Mouse (Mus musculus): ENCODE data around the gene Muc4.

Muc4 gene

DNA sequence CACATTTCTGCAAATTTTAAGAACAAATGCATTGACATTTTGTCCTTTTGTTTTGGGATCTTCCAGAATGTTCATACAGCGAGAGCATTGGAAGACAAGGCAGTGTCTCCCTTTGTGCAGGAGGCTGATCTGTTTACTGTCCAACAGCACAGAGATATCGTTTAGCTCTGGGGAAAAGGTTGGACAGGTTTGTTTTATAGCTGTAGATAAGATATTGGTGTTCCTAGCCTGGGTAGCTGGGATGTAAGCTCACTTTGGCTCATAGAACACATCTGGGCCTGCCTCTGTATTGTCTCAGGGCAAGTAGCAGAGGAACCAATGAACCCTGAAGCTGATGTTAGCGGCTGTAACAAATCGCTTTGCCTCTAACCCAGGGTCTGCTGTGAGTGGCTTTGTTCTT lies 11.9 kb upstream of the Muc4 start:
- in situ Hi-C loops (cut with MboI; ENCODE audit: unreplicated experiment in 2 of 2): no loop called here

DNA sequence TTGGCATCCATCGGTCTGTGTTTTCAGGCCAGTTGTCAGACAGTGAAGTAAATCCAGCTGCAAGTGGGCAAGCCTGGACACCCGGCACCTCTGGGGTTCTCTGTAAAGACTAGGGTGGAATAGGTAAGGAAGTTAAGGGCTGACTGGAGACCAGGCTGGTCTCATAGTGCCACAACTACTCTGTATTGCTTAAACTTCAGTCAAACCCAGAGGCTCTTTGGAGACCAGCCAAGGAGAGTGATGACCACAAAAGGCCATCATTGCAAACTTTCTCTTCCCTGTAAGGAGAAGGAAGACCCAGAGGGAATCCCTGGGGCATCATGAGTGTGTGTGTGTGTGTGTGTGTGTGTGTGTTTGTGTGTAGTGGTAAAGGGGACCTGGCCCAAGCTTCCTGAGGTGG lies 11.4 kb upstream of the Muc4 start:
- in situ Hi-C loops (cut with MboI; ENCODE audit: unreplicated experiment in 2 of 2): no loop called here

DNA sequence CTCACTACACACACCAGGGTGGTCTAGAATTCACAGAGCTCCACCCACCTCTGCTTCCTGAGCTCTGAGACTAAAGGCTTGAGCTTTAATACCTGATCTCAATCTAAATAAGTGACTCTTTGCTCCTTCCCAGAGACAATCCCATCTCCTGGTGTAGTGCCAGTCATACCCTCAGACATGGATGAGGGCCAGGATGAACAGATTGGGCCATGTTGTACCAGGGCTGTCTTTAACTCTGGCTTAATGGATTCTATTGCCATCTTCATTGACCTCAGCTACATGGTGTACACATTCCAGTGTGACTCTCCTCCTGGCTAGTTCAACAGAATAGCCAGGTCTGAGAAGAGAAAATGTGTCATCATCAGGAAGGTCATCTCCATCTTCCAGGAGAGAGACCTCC lies 9.2 kb upstream of the Muc4 start:
- in situ Hi-C loops (cut with MboI; ENCODE audit: unreplicated experiment in 2 of 2): no loop called here

DNA sequence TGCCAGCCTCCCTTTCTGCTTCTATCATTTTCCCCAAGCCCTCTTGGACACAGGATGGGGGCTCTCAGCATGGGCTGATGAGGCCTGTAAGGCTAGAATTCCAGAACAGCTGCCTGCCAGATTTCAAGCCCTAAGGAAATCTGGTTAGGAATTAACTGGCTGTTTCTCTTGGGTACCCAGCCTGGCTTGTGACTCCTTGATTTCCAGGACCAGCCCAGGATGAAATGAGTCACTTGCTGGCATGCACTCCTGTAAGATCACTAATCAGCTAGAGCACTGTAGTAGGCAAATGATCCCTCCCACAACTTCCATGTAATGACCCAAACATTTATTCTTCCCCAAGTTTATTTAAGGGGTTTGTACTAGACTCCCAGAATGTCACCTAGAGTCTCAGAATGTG lies 7.4 kb upstream of the Muc4 start:
- in situ Hi-C loops (cut with MboI; ENCODE audit: unreplicated experiment in 2 of 2): no loop called here

DNA sequence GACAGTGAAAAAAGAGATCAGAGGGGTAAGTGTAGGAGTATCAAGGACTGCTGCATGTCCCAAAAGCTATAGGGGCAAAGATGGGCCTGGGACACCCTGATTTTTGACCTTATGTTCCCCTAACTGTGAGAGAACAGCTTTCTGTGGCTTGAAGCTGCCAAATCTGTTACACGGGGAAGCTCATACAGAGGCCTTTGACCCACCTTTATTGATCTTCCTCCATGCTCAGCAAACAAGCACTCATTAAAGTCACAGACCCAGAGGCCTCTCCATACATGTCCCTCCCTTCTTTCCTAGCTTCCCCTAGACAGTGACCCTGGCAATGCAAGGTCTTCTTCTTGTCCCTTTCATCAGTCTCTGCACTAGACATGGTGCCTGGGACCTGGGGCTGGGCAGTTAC lies 7.0 kb upstream of the Muc4 start:
- in situ Hi-C loops (cut with MboI; ENCODE audit: unreplicated experiment in 2 of 2): no loop called here

DNA sequence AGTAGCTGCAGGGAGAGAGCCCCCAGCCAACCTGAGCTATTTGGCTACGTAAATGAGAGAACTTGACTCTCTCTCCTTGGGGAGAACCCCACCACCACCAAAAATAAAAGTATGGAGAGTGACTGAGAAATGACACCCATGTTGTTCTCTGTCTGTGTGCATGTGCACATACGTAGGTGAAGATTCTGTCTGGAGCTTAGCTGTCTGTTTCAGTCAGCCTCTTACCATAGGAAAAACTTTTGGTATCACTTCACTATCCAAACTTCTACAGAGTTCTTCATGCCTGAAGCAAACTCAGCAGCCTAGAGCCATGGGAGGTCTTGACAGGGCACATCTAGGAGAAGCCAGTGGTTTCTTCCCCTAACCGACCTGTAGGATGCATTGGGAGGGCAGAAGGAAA lies 2.5 kb upstream of the Muc4 start:
- in situ Hi-C loops (cut with MboI; ENCODE audit: unreplicated experiment in 2 of 2): no loop called here

DNA sequence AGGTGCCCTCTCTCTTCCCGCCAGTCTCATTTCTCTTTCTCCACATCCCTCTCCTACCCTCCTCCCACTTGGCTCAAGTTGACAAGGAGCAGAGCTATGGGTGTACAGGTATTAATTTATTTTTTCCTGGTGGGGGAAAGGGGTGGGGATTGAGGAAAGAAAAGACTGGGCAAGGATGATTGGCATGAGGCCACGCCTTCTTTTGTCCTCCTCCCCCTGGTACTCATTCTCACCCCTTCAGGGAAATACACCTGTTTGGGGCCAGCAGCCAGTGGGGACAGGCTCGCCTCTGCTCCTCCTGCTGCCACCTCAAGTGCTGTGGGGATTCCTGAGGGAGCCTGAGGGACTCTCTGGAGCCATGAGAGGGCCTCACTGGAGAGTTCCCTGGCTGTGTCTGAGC lies 336 bp downstream of the Muc4 start:
- in situ Hi-C loops (cut with MboI; ENCODE audit: unreplicated experiment in 2 of 2): no loop called here

DNA sequence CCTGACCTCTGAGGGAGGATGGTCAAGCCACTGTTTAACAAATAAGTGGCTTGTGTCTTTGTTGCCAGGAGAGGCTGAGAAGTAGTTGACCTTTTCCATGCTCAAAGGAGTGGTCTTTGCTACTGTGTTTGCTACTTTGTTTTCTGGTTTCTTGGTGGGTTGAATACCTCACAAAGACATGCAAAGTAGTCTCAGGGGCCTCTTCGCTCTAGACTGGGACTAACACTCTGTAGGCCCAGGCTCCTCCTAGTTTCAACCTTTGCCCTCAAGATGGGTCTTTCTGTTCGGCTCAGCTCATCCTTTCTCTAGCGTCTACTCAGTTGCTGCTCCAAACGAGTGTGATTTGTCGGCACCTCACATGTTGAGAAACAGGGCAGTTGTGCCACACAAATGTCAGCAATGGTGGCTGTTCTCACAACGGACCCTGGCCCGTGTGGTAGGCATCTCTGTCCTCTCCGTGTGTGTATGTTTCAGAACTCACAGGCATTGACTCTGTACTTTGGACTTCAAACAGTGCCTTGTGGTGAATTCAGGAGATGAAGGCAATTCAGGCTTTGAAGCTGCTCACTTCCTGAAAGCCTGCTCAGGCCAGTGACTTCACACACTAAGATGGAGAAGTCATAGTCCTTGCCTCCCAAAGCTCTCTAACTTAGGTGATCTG lies 4.4 kb downstream of the Muc4 start:
- in situ Hi-C loops (cut with MboI; ENCODE audit: unreplicated experiment in 2 of 2): no loop called here

DNA sequence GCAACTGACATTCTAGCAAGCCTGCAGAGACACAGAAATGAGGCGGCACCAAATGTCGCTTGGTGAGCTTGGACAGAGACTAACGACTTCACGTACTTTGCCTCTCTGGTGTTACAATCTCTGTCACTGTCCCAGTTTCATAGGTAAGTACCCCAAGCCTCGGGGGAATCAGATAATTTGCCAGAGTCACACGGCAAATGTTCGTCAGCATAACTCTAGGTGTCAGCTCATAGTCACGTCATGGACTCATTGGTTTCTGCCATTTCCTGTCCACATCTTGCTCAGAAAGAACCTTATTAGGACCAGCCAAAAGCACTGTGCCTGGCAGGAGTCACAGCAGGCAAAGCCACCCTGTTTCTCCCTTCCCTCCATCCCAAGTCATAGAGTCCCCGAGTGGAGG lies 5.7 kb downstream of the Muc4 start:
- in situ Hi-C loops (cut with MboI; ENCODE audit: unreplicated experiment in 2 of 2): no loop called here

DNA sequence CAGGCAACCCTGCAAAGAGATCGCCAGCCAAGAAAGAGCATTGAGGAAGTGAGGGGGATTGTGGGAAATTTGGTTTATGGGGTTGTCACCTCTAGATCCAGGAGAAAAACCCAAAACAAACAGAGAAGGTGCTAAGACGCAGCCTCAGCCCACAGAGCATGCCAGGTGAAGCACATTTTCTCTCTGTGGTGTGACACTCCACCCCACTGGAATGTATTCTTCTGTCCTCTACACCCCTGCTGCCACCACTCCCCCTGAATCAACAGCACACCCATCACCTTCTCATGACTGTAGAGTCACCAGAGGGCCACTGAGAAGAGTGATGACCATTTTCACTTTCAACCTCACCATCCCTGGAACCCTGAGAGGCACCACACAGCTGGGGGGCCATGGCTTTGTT lies 7.0 kb downstream of the Muc4 start:
- in situ Hi-C loops (cut with MboI; ENCODE audit: unreplicated experiment in 2 of 2): no loop called here

DNA sequence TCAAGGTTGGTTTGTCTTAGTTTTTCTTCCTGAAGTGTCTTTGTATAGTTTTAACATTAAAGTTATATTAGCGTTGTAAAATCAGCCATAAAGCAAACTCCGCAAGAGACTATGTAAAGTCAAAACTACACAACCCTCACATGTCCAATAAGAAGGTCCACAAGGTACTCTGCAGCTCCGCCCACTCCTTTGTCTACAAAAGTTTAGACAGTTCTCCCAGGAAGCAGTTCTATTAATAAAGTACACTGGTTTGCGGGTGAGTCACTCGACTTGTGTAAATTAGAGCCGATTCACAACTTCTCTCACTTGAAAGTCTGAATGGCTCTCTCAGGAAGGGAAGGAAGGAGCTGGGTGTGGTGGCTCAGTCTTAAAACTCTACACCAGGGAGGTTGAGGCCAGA lies 10.2 kb downstream of the Muc4 start:
- in situ Hi-C loops (cut with MboI; ENCODE audit: unreplicated experiment in 2 of 2): no loop called here

DNA sequence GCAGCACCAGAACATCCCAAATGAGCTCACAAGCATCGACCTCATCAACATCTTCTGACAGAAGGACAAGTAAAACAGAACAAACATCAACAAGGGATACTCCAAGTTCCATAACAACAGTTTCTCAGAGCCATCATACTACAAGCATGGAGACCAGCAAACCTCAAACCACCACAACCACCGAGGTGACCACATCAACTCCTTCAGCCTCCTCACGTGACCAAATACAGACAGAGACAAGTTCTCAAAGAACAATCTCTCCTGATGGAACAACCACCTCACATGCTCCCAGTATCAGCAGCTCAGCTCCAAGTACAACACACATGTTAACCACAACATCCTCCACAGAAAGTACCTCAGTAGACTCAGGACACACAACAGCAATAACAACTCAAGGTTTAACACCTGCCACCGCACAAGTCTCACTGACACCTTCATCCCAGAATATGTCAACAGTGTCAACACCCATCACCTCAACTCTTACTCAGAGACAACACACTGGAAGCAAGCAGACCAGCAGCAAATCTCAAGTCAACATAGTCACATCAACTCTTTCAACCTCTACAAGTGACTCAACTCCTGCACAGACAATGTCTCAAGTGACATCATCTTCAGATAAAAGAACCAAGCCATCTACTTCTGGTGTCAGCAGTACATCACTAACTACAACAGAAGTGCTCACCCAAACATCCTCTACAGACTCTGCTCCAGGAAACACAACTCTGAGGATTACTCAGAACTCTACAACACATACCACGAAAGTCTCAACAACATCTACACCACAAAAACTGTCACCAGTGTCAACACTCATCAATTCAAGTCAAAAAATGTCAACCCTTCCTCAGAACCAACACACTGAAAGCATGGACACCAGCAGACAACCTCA lies 14.8 kb downstream of the Muc4 start:
- in situ Hi-C loops (cut with MboI; ENCODE audit: unreplicated experiment in 2 of 2): no loop called here

DNA sequence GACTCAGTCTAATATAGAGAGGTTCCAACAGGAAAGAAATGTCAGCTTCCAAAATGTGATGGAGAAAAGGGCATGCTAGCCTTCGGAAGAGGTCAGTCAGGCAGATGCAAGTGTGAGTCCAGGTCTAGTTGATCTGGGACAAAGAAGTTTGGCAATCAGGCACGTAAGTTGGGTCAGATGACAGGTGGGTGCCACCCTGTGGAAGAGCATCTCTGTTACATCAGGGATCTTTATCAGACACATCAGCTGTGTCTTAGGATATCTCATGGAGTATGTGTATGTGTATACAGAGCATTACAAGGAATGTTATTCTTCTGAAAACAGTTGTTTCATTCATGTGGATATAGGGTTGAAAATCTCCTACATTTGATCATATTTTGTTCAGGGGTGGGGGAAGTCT lies 28.9 kb downstream of the Muc4 start:
- in situ Hi-C loops (cut with MboI; ENCODE audit: unreplicated experiment in 2 of 2): no loop called here

DNA sequence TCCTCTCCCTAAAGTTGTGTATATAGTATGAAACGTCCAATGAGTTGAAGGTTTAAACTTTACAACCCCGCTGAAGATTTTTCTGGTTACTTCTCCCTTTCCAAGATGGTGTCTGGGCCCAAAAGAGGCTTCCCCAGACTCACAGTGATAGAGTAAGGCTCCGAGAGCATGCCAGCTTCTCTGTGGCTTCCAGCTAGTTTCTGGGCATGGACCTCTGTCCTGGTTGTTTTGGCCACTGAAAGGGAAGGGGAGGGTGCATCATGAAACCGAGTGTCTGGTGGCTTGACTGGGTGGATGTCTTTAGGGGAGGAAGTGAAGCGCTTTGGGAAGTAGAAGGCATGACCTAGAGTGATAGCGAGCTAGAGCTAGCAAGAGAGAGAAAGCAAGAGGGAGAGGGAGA lies 29.3 kb downstream of the Muc4 start:
- in situ Hi-C loops (cut with MboI; ENCODE audit: unreplicated experiment in 2 of 2): no loop called here

DNA sequence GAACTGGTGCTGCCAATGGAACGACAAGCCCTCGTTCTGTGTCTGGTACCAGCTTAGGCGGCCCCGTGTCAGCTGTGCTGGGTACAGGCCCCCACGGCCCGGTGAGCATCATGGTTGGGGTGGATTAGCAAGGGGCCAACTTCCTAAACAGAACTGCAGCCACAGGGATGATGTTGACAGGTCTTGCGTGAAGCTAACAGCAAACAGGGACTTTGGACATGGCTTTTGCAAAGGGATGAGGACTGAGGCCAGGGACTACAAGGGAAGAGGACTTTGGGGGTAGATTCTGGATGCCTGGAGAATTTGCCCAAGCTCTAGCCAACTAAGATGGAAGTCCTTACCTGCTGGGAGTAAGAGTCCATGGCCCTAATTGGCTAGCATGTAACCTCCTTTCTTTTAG lies 31.2 kb downstream of the Muc4 start:
- in situ Hi-C loops (cut with MboI; ENCODE audit: unreplicated experiment in 2 of 2): no loop called here

DNA sequence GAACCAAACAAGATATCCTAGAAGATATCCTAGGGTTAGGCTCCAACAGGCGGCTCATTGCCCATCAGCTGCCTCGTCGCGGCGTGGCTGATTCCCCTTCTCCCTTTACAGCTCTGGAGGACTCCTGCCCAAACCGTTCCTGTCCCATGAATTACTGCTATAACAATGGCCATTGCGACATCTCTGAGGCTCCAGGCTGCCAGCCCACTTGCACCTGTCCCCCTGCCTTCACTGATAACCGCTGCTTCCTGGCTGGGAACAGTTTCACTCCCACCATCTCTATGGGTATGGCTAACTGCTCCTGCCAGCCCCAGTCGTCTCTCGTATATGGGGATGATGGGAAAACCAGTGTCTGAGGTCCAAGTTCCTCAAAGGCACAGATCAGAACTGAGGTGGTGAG lies 41.0 kb downstream of the Muc4 start:
- in situ Hi-C loops (cut with MboI; ENCODE audit: unreplicated experiment in 2 of 2): no loop called here

DNA sequence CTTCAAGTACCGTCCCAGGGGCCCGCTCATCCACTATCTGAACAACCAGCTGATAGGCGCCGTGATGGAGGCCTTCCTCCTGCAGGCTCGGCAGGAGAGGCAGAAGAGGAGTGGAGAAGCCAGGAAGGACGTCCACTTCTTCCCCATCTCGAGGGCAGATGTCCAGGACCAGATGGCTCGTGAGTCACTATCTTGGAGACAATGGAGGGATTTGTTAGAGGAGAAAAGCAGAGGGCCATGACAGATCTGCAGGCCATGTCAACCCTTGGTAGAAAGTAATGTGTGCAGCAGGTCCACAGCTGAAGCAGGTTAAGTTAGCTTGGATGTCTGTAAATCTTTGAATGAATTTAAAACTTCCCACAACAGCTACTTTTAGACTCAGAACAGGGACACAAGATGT lies 43.3 kb downstream of the Muc4 start:
- in situ Hi-C loops (cut with MboI; ENCODE audit: unreplicated experiment in 2 of 2): no loop called here

DNA sequence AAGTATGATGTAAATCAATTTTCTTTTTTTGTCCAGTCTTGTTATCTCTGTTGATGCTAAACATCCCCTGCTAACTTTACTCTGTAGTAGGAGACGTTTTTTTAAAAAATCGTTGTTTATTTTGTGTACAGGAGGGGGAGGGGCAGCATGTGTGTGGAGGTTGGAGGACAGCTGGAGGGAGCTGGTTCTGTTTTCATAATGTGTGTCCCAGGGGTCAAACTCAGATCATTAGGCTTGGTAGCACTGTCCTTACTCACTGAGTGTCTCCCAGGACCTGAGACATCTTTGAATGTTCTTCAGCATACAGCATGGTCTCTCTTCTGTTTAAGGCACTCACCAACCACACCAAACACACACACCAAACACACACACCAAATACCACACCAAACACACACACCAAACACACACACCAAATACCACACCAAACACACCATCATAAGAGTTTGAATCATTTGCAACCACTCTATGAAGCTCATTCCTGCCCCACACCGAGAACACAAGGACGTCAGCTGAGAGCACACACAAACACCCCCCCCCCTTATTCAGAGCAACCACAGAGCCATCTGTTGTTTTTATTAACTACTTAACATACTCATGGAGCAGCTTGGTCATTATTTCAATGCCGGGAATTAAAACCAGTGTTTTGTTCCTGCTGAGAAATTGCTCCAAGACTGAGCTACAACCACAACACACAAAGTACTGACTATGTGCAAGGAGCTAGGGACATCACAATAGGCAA lies 47.8 kb downstream of the Muc4 start:
- in situ Hi-C loops (cut with MboI; ENCODE audit: unreplicated experiment in 2 of 2): no loop called here

DNA sequence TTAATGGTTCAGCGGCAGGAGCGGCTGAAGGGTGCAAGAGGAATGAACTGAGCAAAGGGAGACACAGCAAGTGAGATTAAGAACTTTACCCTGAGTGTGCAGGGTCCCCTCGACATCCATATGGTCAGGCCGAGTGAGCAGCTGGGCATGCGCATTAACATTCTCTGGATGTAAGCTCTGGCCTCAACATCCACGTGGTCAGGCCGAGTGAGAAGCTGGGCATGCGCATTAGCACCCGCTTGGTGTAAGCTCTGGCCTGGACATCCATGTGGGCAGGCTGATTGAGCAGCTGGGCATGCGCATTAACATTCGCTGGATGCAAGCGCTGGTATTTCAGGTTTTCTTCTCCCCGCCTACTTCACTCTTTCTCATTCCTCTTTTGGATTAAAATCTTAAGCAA lies 49.2 kb downstream of the Muc4 start:
- in situ Hi-C loops (cut with MboI; ENCODE audit: unreplicated experiment in 2 of 2): no loop called here

DNA sequence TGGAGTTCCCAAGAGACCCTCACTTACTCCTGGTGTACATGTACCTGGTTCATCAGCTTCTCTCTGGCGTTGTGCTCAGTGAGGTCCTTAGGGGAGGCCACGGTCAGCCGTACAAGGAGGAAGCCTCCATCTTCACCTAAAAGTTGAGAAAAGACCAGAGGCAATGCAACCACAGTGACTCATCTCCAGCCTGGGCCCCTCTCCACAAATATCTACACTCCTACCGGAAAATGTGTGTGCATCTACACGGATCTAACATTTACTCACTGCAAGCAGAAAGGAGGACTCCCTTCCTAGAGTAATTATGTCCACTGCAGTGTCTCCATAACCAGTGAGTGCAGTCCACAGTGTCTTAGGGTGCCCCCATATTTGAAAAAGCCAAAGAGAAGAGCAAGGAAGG lies 54.4 kb downstream of the Muc4 start:
- in situ Hi-C loops (cut with MboI; ENCODE audit: unreplicated experiment in 2 of 2): no loop called here

DNA sequence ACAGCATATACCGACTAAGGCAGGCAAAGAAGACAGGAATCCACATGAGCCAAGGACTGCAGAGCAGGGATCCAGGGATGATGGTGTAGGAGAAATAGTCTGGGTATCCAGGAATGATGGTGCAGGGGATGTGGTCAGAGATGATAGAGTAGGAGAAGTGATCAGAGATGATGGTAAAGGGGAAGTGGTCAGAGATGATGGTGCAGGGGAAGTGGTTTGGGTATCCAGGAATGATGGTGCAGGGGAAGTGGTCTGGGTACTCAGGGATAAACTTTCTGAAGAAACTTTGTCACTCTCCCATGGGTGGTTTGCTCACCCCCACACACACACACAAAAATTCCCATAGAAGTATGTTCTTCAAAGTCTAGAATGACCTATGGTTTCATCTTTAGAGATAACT lies 59.5 kb downstream of the Muc4 start:
- in situ Hi-C loops (cut with MboI; ENCODE audit: unreplicated experiment in 2 of 2): no loop called here

Data from v-Abl transformed pro-B cells (cell line).